Comparison of ENCODE assay signal across 24 mouse cellular contexts in the genomic region with DNA sequence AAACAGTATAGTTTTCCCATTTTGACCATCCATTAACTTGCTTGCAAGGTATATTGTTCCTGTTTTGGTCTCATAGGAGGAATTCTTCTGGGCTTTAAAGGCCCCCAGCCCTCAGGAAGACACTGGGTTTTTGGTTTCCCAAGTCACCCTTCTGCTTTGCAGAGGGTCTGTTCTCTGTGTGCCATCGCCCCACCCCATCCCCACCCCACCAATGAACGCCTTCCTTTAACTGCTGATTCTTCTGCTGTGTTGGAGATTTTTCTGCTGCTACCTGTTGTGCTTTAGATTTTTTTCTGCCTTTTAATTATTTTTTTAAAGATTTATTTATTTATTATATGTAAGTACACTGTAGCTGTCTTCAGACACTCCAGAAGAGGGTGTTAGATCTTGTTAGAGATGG. TPM values are rescaled to one million over a fixed set of nuclear protein-coding genes. Genes with fewer than 3 reads are reported as not detected.
"Had no signal": no experiment of that assay in that cellular context is flagged by ENCODE, and none has a peak within 500 bp of the region (broad histone marks: within the 10 kb centered on the region; RNA-seq: fewer than 3 reads in every experiment).

A gene (plus strand): TSS at position 301 of the 400 bp plus-strand sequence.

- H3K9me3 ChIP-seq: neural tube, embryonic 13.5 days; neural tube, embryonic 15.5 days; stomach, embryonic 15.5 days had no signal

- H3K27ac ChIP-seq: neural tube, embryonic 15.5 days; stomach, embryonic 15.5 days; stomach, postnatal 0 days had no signal

- H3K4me1 ChIP-seq: neural tube, embryonic 15.5 days; stomach, embryonic 15.5 days had no signal

- H3K4me2 ChIP-seq: neural tube, embryonic 13.5 days; neural tube, embryonic 15.5 days; stomach, embryonic 15.5 days had no signal

- DNase-seq: retina, postnatal 1 day; right cerebral cortex, adult 18-20 months; right cerebral cortex, postnatal 14 days; right cerebral cortex, postnatal 25 days; right cerebral cortex, postnatal 4 days; spleen, adult 18-20 months; thymus, adult 18-20 months; thymus, adult 2 months; thymus, postnatal 14 days; thymus, postnatal 25 days; thymus, postnatal 36 days; thymus, postnatal 4 days had no signal

- H3K4me3 ChIP-seq: neural tube, embryonic 13.5 days; neural tube, embryonic 15.5 days; stomach, embryonic 15.5 days had no signal

- H3K27me3 ChIP-seq: neural tube, embryonic 13.5 days; neural tube, embryonic 15.5 days; stomach, embryonic 15.5 days had no signal

- H3K9ac ChIP-seq: neural tube, embryonic 13.5 days; neural tube, embryonic 15.5 days; stomach, embryonic 15.5 days had no signal

- H3K36me3 ChIP-seq: neural tube, embryonic 13.5 days; neural tube, embryonic 15.5 days; stomach, embryonic 15.5 days had no signal

RNA-seq across cellular contexts. Expression of the gene that starts here (rescaled TPM):
- polyA plus RNA-seq: neural tube, embryonic 13.5 days; neural tube, embryonic 14.5 days; neural tube, embryonic 15.5 days; small intestine, adult 2 months; spleen, adult 2 months; stomach, embryonic 14.5 days; stomach, embryonic 15.5 days; stomach, embryonic 16.5 days; stomach, postnatal 0 days; testis, adult 2 months; thymus, adult 2 months; thymus, postnatal 0 days; urinary bladder, adult 2 months had no signal
